Mouse (Mus musculus): ENCODE results near the gene Prss27. TPM values are rescaled to one million over a fixed set of nuclear protein-coding genes. Genes with fewer than 3 reads are reported as not detected.

The Prss27 gene
- polyA plus RNA-seq, 1 experiment, result 0.16 TPM

GRCm38 (mm10) chr17:24090575-24090974, 52.6 kb downstream of the Prss27 start:
- no peak overlapping the region for H3K4me3 ChIP-seq (ENCODE audit: insufficient read depth, poor library complexity, severe bottlenecking)
- TF ChIP-seq CTCF (IDR thresholded peaks at IDR 0.05; ENCODE audit: control insufficient read depth, insufficient read depth, insufficient read length) (no peak), CEBPB (IDR thresholded peaks at IDR 0.05; ENCODE audit: low read depth) (no peak), MYOD1 (IDR thresholded peaks at IDR 0.05; ENCODE audit: control insufficient read depth, insufficient read length, low read depth) (no peak)
- H3K36me3 ChIP-seq (ENCODE audit: control insufficient read depth, insufficient read depth), result peaks cover 42% of the 10 kb centered on the region
- H3K27me3 ChIP-seq (ENCODE audit: control insufficient read depth, insufficient read depth, insufficient read length), result no peaks in the 10 kb centered on the region
- no peaks in the 10 kb centered on the region for H3K79me2 ChIP-seq (ENCODE audit: control insufficient read depth, insufficient read depth)
- H3K79me3 ChIP-seq (ENCODE audit: low read depth), result no peaks in the 10 kb centered on the region
- H3ac ChIP-seq (ENCODE audit: control insufficient read depth, insufficient read length, low read depth), result no peak overlapping the region

Small RNA genes lying within 50 kb of the gene (microRNA-seq; reads per million reads assigned to microRNA genes)
- not detected for gene Gm27700 (ENCODE audit: borderline microRNAs expressed)

Other genes starting within 250 kb of the Prss27 start
- 63.8 TPM for gene Srrm2, start 247.6 kb upstream of the Prss27 start, polyA plus RNA-seq (2012; fragmentation: generic; extraction: Trizol)
- 852 TPM for gene Elob, start 209.0 kb upstream of the Prss27 start, polyA plus RNA-seq (2012; fragmentation: generic; extraction: Trizol)
- gene Prss33, start 202.1 kb upstream of the Prss27 start, polyA plus RNA-seq (2012; fragmentation: generic; extraction: Trizol), result not detected
- gene Prss32, start 194.3 kb upstream of the Prss27 start, polyA plus RNA-seq (2012; fragmentation: generic; extraction: Trizol), result 0.02 TPM
- gene Prss41, start 194.0 kb upstream of the Prss27 start, polyA plus RNA-seq (2012; fragmentation: generic; extraction: Trizol), result 0.02 TPM
- gene Prss21, start 170.1 kb upstream of the Prss27 start, polyA plus RNA-seq (2012; fragmentation: generic; extraction: Trizol), result not detected
- gene Dcpp1, start 157.3 kb upstream of the Prss27 start, polyA plus RNA-seq (2012; fragmentation: generic; extraction: Trizol), result not detected
- not detected for gene Dcpp2, start 157.3 kb upstream of the Prss27 start, polyA plus RNA-seq (2012; fragmentation: generic; extraction: Trizol)
- not detected for gene Dcpp3, start 120.7 kb upstream of the Prss27 start, polyA plus RNA-seq (2012; fragmentation: generic; extraction: Trizol)
- gene Sbp, start 96.5 kb upstream of the Prss27 start, polyA plus RNA-seq (2012; fragmentation: generic; extraction: Trizol), result not detected
- gene Sbpl, start 82.9 kb upstream of the Prss27 start, polyA plus RNA-seq (2012; fragmentation: generic; extraction: Trizol), result not detected
- gene Prss30, start 57.6 kb upstream of the Prss27 start, polyA plus RNA-seq (2012; fragmentation: generic; extraction: Trizol), result 0.04 TPM
- 0.95 TPM for gene Prss22, start 40.0 kb upstream of the Prss27 start, polyA plus RNA-seq (2012; fragmentation: generic; extraction: Trizol)
- 41.5 TPM for gene Kctd5, start 35.3 kb downstream of the Prss27 start, polyA plus RNA-seq (2012; fragmentation: generic; extraction: Trizol)
- 7.4 TPM for gene Pdpk1, start 112.8 kb downstream of the Prss27 start, polyA plus RNA-seq (2012; fragmentation: generic; extraction: Trizol)
- gene Amdhd2, start 125.6 kb downstream of the Prss27 start, polyA plus RNA-seq (2012; fragmentation: generic; extraction: Trizol), result 41.9 TPM
- 377 TPM for gene Atp6v0c, start 131.6 kb downstream of the Prss27 start, polyA plus RNA-seq (2012; fragmentation: generic; extraction: Trizol)
- 3.8 TPM for gene Tbc1d24, start 167.4 kb downstream of the Prss27 start, polyA plus RNA-seq (2012; fragmentation: generic; extraction: Trizol)
- 0.26 TPM for gene Ntn3, start 171.4 kb downstream of the Prss27 start, polyA plus RNA-seq (2012; fragmentation: generic; extraction: Trizol)
- 13.2 TPM for gene Tedc2, start 182.7 kb downstream of the Prss27 start, polyA plus RNA-seq (2012; fragmentation: generic; extraction: Trizol)
- gene Ccnf, start 213.3 kb downstream of the Prss27 start, polyA plus RNA-seq (2012; fragmentation: generic; extraction: Trizol), result 38.1 TPM